Mouse (Mus musculus) testis, adult 2 months (tissue): Measurements from ENCODE around the gene Letmd1.

Experiments used
- CTCF ChIP-seq: fragments of 200-500 bp; IDR thresholded peaks from 2 replicates; pipeline ENCODE4 v1.5.1; 2012; ENCODE audit warnings: low read depth, mild to moderate bottlenecking, inconsistent platforms, low read length, moderate library complexity; ENCODE audit not compliant: control insufficient read depth, insufficient read depth, insufficient replicate concordance
- POLR2A ChIP-seq: fragments of 200-500 bp; IDR thresholded peaks from 2 replicates; pipeline ENCODE4 v1.6.1; 2012; ENCODE audit warnings: low read depth, mild to moderate bottlenecking, inconsistent platforms, low read length, moderate library complexity; ENCODE audit not compliant: control insufficient read depth

GRCm38 (mm10) chr15:100446887-100447286 lies 21.9 kb upstream of the Letmd1 start:
- TF ChIP-seq CTCF (no peak), POLR2A (no peak)
